Mouse (Mus musculus) retina, postnatal 1 day (tissue): ENCODE data around the gene 4931409K22Rik.

Experiments
- DNase-seq: peaks from one replicate; pipeline ENCODE4 v3.0.0-alpha.2; 2012

Gene 4931409K22Rik

GRCm38 (mm10) chr5:24495019-24495418 lies 61.6 kb downstream of the 4931409K22Rik start:
- DNase-seq: peak; percentile 71
